Mouse (Mus musculus) B cell, adult 67 days (primary cell): ENCODE measurements around the gene Tmem28. TPM values are rescaled to one million over a fixed set of nuclear protein-coding genes. Genes with fewer than 3 reads are reported as not detected.

ENCODE experiments used
- total RNA-seq, 2 experiments: library from RNA; stranded (reverse); gene quantifications; 4 replicates each; pipeline ENCODE4 v1.2.4; 2023

The Tmem28 gene
- total RNA-seq = not detected

DNA sequence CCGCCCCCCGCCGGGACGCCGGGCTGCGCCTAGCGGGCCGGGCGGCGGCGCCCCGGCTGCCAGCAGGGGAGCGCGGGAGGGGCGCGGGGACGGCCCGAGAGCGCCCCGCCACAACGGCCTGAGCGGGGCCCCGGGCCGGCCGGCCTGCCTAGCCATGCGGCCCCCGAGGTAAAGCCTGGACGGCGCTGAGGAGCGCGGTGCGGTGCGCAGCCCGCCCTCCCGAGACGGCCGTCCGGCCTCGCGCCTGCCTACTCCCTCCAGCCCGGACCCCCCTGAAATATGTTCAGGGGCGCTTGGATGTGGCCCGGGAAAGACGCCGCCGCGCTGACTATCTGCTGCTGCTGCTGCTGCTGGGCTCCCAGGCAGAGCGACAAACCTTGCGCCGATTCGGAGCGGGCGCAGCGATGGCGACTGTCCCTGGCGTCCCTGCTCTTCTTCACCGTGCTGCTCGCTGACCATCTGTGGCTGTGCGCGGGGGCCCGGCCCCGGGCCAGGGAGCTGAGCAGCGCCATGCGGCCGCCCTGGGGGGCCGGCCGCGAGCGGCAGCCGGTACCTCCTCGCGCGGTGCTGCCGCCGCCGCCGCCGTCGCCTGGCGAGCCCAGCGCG, at the start of gene Tmem28:
TSS of gene Tmem28 (plus strand) at position 232 of the 606 bp plus-strand sequence.

Other genes starting within 250 kb of the Tmem28 start
- gene Eda, start 154.6 kb downstream of the Tmem28 start, total RNA-seq = under 1 TPM; 0.24 to 0.49 TPM